Mouse (Mus musculus) G1E (cell line): ENCODE results near the gene Sntb2. TPM values are rescaled to one million over a fixed set of nuclear protein-coding genes. Genes with fewer than 3 reads are reported as not detected.

ENCODE experiments used
- ATAC-seq: 2 replicates; pipeline ENCODE4 v1.8.0; 2016; ENCODE audit warnings: mild to moderate bottlenecking; ENCODE audit not compliant: insufficient number of reproducible peaks, poor library complexity, low FRiP score, severe bottlenecking; ENCODE audit errors: extremely low read depth
- DNase-seq: peaks from one replicate; pipeline ENCODE4 v3.0.0; 2012; ENCODE audit warnings: low spot score
- H3K27me3 ChIP-seq: 2 replicates; pipeline ENCODE4 v1.6.1; 2012; ENCODE audit warnings: mild to moderate bottlenecking, low read length, inconsistent platforms; ENCODE audit not compliant: insufficient read depth
- H3K36me3 ChIP-seq: replicated peaks from 2 replicates; pipeline ENCODE3; 2012; ENCODE audit warnings: mild to moderate bottlenecking, inconsistent platforms
- H3K4me1 ChIP-seq: 2 replicates; pipeline ENCODE4 v1.6.1; 2012; ENCODE audit warnings: low read depth, low read length, inconsistent platforms, mixed read lengths; ENCODE audit not compliant: insufficient read depth
- H3K4me3 ChIP-seq: 2 replicates; pipeline ENCODE4 v1.5.1; 2012; ENCODE audit warnings: low read depth, mild to moderate bottlenecking, inconsistent platforms, low read length, moderate library complexity, mixed read lengths
- H3K9me3 ChIP-seq: replicated peaks from 2 replicates; pipeline ENCODE4 v1.6.1; 2012; ENCODE audit warnings: inconsistent platforms
- CTCF ChIP-seq: IDR thresholded peaks from 2 replicates; pipeline ENCODE4 v1.5.1; 2012; ENCODE audit warnings: low read depth, low read length, inconsistent platforms, mixed read lengths
- GATA1 ChIP-seq: IDR thresholded peaks from 2 replicates; pipeline ENCODE4 v1.6.1; 2012; ENCODE audit warnings: borderline replicate concordance, low read length, inconsistent platforms, mixed read lengths
- GATA2 ChIP-seq: IDR thresholded peaks from 2 replicates; pipeline ENCODE4 v1.6.1; 2012; ENCODE audit warnings: low read depth, low read length, inconsistent platforms, borderline replicate concordance
- POLR2AphosphoS5 ChIP-seq: IDR thresholded peaks from 2 replicates; pipeline ENCODE4 v1.6.1; 2012; ENCODE audit warnings: low read depth, low read length, inconsistent platforms; ENCODE audit not compliant: insufficient replicate concordance
- TAL1 ChIP-seq: conservative IDR thresholded peaks from 2 replicates; pipeline ENCODE4 v1.6.1; 2012; ENCODE audit warnings: low read depth, low read length, inconsistent platforms, mixed read lengths
- polyA plus RNA-seq: library from polyadenylated mRNA; stranded (reverse); fragments of >175 nt; gene quantifications from 2 replicates; pipeline ENCODE4 v1.2.3, GENCODE M21; 2012
- total RNA-seq, 2 experiments: library from RNA; stranded (forward) in 1 of 2; stranded (reverse) in 1 of 2; fragments of 200-1000 nt in 1 of 2; fragments of >200 nt in 1 of 2; fragmentation: Nextera tagmentation in 1 of 2; gene quantifications; 2 replicates each; pipeline ENCODE4 v1.2.3; 2014 to 2017

Sntb2 gene
- total and polyA plus RNA-seq, 3 experiments = 6.5 to 9.4 (median 8.1) TPM

GRCm38 (mm10) chr8:107035641-107036040 is 100.1 kb downstream of the Sntb2 start:
- ATAC-seq (no peak), DNase-seq (no peak)
- Histone ChIP-seq H3K4me3 (no peak overlapping the region), H3K9me3 (no peaks in the 10 kb centered on the region), H3K36me3 (peaks cover 65% of the 10 kb centered on the region), H3K27me3 (no peaks in the 10 kb centered on the region), H3K4me1 (peaks cover 24% of the 10 kb centered on the region)
- TF ChIP-seq GATA1 = no peak

GRCm38 (mm10) chr8:107036626-107037025 is 101.1 kb downstream of the Sntb2 start:
- DNase-seq = no peak
- Histone ChIP-seq H3K36me3 (peaks cover 75% of the 10 kb centered on the region), H3K4me3 (no peak overlapping the region), H3K27me3 (no peaks in the 10 kb centered on the region), H3K4me1 (peaks cover 24% of the 10 kb centered on the region), H3K9me3 (no peaks in the 10 kb centered on the region)
- TF ChIP-seq TAL1 = no peak
- TF ChIP-seq GATA1 = no peak
- TF ChIP-seq CTCF = no peak
- no peak for TF ChIP-seq GATA2
- TF ChIP-seq POLR2AphosphoS5 = no peak
- ATAC-seq = no peak

DNA sequence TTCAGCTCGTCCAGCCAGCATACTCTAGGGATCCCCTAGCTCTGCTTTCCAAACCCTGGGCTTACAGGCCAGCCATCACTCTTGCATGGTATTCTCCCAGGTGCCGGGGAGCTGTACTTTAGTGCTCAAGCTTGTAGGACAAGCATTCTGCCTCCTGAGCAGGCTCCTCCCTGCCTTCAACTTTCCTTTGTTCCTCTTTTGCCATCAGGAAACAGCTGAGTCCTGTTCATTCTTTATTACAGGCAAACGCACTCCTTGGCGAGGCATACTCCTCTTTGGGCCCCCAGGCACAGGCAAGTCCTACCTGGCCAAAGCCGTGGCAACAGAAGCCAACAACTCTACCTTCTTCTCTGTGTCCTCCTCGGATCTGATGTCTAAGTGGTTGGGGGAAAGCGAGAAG is 105.1 kb downstream of the Sntb2 start:
- ATAC-seq = no peak
- DNase-seq = no peak
- TF ChIP-seq CTCF (no peak), GATA2 (no peak), POLR2AphosphoS5 (no peak), TAL1 (no peak), GATA1 (no peak)
- H3K4me1 ChIP-seq = peaks cover 12% of the 10 kb centered on the region; the same call in 1 of the 2 replicates
- H3K9me3 ChIP-seq = no peaks in the 10 kb centered on the region
- H3K4me3 ChIP-seq = no peak overlapping the region
- H3K27me3 ChIP-seq = no peaks in the 10 kb centered on the region
- peaks cover 90% of the 10 kb centered on the region for H3K36me3 ChIP-seq

DNA sequence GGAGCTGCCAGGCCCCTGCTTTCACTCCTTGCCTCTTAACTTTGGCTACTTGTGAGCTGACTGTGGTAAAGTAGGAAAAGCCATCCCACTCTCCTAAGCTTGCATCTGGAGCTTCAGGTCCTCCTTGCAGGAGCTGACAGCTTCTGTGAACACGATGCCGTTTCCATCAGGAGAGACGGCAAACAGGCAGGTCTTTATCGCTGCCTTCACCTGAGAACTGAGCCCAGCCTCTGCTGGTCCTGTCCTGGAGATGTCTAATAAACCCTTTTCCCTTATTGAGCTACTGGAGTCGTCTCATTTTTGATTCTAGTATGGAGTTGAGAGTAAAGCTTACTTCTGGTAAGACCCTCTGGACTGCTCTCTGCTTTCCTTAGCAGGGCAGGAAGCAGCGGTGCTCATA is 109.9 kb downstream of the Sntb2 start:
- H3K36me3 ChIP-seq = peaks cover 97% of the 10 kb centered on the region
- TF ChIP-seq CTCF (no peak), TAL1 (no peak), POLR2AphosphoS5 (no peak), GATA2 (no peak), GATA1 (no peak)
- H3K9me3 ChIP-seq = no peaks in the 10 kb centered on the region
- H3K4me1 ChIP-seq = peaks cover 52% of the 10 kb centered on the region
- ATAC-seq (no peak), DNase-seq (no peak)
- H3K27me3 ChIP-seq = no peaks in the 10 kb centered on the region
- H3K4me3 ChIP-seq = no peak overlapping the region

DNA sequence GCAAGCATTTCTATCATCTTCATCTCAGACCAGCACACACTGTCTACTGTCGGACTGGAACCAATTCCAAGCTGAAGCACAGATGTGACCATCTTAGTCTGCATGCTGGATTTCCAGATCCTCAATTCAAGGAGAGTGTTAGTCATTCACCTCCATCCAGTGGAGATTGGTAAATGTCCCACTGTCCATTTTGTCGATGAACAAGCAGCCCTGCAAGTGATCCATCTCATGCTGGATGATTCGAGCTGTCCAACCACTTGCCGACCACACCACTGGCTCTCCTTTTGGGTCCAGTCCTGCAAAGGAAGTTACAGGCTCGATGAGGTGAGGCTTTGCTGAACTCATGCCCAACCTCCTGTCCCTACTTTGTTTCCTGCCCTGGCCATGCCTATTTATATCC is 111.4 kb downstream of the Sntb2 start:
- TF ChIP-seq CTCF (no peak), POLR2AphosphoS5 (peak; percentile 73)
- no peaks in the 10 kb centered on the region for H3K27me3 ChIP-seq
- H3K4me3 ChIP-seq = peak overlapping the region; percentile 80; the same call in 1 of the 2 replicates

DNA sequence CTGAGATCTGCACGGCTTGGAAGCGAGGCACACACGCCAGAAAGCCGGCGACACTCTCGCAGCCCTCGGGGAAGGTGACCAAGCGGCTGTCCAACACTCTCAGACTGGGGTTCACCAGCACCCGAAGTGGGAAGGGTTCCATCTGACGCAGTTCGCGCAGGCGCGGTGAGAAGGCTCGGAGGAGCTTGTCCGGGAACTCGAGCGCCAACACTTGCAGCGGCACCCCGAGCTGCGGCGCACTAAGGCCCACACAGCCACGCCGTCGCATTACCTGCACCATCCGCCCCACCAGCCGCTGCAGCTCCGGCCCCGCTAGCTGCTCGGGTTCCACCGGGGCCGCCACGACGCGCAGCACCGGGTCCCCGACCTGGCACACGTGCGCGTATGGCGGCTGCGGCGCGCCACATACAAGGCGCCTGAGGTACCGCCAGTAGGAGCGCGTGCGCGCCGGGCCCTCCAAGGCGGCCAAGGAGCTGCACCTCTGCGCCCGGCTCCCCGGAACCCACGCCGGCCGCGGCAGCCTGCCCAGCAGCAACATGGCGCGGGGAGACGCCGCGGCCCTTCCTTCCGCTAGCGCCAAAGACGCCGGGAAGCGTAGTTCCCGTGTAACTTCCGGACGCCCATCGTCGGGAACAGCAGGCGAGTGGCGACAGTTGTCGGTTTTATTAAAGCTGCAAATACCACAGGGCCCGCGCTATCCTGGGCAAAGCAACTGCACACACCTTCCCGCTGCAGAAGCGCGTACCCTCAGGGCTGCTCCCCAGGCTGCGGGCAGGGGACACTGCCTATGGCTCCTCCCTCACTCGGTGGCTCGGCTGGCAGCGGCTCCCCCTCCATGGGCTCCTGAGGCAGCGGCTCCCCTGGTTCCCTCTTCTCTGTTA is 112.8 kb downstream of the Sntb2 start, which contains the start of gene Pdf:
Pdf (minus strand) TSS at position 554 of the 881 bp plus-strand sequence.
- DNase-seq = peak; percentile 71
- peak; percentile 66 for ATAC-seq
- TF ChIP-seq POLR2AphosphoS5 = no peak
- no peak for TF ChIP-seq TAL1
- TF ChIP-seq GATA1 = no peak
- no peak for TF ChIP-seq CTCF
- no peak for TF ChIP-seq GATA2
- H3K36me3 ChIP-seq = peaks cover 97% of the 10 kb centered on the region
- no peaks in the 10 kb centered on the region for H3K9me3 ChIP-seq
- H3K4me1 ChIP-seq = peaks cover 64% of the 10 kb centered on the region
- H3K27me3 ChIP-seq = no peaks in the 10 kb centered on the region
- peak within 1 kb of the TSS; percentile 80 for H3K4me3 ChIP-seq

More for the DNA sequence above, 111.4 kb downstream of the Sntb2 start:
- ATAC-seq (no peak), DNase-seq (no peak)
- Histone ChIP-seq H3K4me1 (peaks cover 59% of the 10 kb centered on the region), H3K36me3 (peaks cover 97% of the 10 kb centered on the region), H3K9me3 (no peaks in the 10 kb centered on the region)
